Mouse (Mus musculus) 3134 (cell line): Measurements from ENCODE around the gene Utp3.
"Not testable (repeated sequence)": the region's sequence is repeated elsewhere in the genome, so short reads cannot be mapped to it uniquely, and the experiment has no call there.

ENCODE experiments used
- DNase-seq: peaks from one replicate; pipeline ENCODE4 v3.0.0-alpha.2; 2011; ENCODE audit warnings: low spot score; ENCODE audit not compliant: insufficient read length; ENCODE audit errors: extremely low read depth

The Utp3 gene

DNA sequence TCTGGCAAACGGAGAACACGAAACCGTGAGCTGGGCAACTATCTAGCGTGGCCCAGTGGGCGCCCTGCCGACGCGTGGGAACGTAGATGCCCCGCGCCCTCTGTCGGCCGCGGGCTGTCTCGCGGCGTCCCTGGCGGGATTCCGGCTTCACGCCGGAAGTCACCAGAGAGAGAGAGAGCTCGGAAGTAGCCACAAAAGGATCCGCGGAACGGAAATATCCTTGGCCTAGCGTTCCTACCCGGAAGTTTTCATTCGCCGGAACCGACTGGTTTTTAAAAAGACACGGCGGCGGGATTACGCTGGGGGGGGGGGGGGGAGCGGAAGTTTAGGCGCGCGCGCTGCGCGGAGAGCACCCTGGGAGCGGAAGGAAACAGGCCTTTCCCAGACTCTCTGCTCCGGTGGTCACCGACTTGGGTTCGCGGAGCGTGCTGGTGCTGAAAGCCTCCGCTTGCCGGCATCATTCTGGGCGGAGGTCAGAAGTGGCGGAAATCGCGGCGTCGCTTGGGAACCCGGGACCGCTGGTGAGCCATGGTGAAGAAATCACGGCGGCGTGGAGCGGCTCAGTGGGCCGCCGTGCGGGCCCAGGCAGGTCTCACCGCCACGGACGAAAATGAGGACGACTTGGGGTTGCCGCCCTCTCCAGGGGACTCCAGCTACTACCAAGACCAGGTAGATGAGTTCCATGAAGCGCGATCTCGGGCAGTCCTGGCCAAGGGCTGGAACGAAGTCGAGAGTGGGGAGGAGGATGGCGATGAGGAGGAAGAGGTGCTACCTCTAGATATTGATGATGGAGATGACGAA is at the start of gene Utp3:
Gene Utp3 (plus strand): TSS at position 377 of the 801 bp plus-strand sequence.
- peak; percentile 96 for DNase-seq

DNA sequence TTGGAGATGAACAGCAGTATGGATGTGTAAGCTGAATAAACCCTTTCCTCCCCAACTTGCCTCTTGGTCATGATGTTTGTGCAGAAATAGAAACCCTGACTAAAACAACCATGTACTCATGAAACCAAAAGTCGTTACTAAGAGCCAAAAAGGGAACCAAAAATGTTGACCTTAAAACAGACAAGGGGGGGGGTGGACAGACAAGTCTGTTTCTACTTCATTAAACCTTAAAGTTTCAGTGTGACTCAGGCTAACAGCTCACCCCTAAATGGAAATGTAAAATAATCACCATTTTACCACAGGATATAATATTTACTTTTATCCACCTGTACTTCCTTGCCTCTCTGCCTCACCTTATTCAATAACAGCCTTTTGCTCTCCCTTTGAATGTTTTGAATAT is 45.7 kb upstream of the Utp3 start:
- DNase-seq: no peak

DNA sequence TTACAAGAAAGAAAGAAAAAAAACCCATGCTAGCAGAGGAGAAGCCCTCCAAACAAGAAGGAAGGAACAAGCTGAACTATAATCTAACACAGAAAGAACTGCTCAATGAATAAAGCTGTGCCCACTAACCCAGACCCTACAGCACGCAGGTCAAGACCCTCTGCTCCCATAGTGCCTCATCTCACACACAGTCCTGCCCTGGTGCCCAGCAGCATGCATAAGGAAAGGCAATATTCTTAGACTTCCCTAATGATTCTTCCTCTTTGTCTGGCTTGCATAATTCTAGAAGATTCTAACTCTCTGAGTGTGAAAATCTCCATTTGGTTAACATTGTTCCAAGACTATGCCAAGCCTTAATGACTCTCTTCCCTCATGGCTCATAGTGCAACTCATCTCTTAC is 45.3 kb upstream of the Utp3 start:
- DNase-seq: no peak

DNA sequence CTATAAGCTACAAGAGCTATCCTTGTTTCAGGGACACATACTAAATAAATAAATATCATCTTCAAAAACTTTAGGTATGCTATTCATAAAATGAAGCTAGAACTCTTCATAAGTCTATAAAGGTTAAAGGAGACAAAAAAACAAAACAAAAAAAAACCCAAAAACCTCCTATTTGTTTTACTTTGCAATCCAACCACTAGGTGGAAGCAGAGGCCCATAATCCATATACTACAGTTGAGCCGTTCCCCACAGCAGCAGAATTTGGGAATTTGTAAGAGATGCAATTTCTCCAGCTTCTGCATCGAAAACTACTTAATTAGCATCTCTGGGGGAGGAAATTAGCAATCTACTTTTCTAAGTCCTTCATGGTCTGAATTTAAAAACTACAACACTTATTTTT is 35.0 kb upstream of the Utp3 start:
- no peak for DNase-seq

DNA sequence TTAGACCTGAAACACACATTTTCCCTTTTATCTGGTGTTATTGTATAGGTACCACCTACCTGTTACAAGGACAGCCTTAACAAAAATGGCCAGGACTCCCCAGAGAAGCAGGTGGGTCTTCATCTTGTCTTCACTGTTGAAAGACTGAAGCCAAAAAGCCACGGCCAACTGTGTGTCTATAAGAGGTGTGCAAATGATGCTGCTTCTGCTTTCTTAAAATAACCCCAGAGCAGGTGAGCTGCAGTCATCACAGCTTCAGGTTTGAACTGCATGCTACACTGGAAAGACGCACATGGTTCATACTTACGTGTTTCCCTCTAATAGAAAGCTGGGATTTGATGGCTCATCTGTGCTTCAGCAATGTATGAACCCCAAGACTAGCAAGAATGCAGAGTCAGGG is 26.6 kb upstream of the Utp3 start, which contains the start of gene Jchain:
Gene Jchain (minus strand): TSS at position 235 of the 400 bp plus-strand sequence.
- DNase-seq: no peak

DNA sequence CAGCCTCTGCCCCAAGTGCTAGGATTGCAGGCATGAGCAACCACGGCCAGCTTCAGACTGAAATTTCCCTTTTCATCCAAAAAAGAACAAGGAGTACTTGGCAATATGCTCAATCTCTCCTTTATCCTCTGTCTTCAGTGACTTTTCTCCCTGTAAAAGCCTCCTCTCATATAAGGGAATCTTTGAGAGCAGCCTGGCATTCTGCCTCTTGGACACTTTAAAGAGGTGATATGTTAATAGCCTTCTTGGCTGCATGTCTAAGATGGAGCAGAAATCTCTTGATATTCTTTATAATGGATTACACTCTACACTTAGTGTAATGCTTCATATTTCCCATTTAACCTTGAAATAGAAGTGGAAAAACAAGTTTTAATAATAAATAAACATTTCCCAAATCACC is 23.4 kb upstream of the Utp3 start:
- DNase-seq: no peak

DNA sequence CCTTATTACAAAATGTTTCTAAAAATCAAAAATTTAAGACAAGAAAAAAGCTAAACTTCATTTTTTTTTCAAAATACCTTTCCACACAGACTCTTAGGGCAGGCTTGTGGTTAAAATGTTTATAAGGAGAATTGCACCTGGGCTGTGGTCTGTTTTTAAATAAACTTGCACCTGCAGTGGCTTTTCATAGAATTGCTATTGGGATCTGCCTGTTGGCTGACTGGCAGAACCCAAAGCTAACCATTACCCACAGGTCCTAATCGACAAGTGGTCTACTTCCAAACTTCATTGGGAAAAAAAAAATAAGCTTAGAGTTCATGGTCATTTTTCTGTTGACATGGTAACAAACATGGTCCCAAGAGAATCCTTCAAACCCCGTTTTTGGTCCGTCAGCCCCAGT is 19.6 kb upstream of the Utp3 start:
- DNase-seq: no peak

DNA sequence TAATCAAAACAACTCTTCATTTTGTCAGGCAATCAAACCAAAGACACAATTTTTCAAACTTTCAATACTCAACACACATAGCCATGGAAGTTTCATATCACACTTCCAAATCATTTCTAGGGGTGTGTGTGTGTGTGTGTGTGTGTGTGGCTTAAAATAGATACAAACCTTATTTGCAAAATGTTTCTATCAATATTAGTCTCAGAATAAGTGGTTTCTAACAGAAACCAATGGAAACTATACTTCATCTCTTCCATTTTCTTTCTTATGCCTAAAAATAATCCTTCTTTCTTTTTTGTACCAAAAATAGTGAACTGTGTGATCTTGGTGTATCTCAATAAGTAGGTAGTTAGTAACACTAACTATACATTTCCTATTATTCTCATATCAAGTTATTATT is 13.4 kb upstream of the Utp3 start:
- no peak for DNase-seq

DNA sequence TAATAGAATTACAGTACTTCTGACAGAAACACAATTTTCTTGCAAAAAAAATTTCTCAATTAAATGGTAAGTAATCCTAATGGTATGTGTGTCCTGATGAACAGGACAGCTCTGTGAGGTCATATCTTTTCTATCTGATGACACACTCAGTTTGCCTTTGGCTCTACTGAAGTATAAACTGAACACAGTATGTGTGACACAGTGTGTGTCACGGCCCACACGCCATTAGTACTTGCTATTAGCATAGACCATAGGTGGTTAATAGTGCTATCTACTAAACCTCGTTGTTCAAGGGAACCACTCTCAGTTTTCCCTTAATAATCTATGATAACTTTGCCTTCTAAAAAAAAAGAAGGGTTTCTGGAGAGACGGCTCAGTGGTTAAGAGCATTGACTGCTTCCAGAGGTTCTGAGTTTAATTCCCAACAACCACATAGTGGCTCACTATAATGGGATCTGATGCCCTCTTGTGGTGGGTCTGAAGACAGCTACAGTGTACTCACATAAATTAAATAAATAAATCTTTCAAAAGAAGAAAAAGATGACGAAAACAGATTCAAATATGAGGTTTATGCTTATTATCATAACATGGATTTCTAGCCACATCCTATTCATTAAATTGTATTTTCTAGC is 11.5 kb upstream of the Utp3 start:
- DNase-seq: peak; percentile 33

DNA sequence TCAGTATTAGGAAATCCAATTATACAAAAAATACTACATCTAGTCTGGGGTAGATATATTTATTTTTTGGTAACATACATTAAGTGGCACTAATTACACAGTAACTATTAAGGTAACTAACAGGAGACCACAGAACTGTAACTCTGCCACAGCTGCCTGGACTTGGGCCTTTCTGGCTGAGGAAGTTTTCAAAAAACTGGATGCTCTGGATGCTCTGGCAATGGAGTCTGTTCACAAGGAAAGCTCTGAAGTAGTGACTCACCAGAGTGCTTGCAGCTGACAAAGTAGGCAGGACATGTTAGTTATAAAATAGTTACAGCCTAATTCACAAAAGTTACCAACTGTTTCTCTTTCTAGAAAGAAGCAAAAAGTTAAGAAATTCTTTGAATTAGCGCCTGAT is 9.9 kb upstream of the Utp3 start:
- not testable (repeated sequence) for DNase-seq

DNA sequence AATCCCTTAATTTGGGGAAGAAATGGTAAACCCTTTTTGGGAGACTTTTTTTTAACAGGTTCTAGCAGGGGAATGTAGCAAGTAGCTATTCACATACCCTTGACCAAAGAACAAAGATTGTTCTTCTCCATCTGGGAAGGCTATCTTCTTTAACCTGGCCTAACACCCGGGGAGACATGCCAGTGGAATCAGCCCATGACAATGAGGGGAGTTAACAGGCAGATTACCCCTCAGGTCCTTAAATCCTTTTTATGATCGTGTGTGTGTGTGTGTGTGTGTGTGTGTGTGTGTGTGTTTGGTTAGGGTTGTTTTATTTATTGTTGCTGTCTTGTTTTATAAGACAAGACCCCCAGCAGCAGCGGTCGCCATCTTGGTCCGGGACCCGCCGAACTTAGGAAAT is 8.7 kb upstream of the Utp3 start:
- no peak for DNase-seq

DNA sequence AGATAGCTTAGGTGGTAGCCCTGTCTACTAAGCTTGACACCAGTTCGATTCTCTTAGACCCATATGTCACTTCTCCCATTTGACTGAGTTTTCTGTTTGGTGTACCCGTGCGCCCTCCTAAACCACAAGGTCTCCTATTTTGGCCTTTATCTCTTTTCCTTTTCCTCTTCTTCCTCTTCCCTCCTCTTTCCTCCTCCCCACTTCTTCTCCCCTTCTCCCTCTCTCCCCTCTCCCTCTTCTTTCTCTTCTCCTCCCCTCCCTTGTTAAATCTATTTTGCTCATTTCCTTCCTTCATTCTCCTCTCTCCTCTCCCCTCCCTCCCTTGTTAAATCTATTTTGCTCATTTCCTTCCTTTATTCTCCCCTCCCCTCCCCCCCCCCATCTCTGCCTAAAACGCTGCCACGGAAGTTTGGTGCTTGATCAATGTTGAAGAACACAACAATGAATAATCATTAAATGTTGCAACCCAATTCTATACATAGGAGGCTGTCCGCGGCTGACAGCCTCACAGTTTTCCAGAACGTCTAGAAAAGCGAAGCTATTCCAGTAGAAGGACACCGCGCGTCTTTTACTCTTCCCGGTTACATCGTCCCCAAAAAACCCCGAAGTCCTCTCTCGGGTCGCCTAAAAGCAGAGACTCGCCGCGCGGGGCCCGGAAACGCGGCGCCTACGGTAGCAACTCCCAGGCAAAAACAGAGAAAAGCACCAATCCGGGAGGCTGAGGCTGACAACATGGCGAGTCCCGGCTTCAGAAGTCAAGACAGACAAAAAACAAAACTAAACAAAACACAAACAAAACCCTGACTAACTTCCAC is 784 bp upstream of the Utp3 start:
- no peak for DNase-seq

DNA sequence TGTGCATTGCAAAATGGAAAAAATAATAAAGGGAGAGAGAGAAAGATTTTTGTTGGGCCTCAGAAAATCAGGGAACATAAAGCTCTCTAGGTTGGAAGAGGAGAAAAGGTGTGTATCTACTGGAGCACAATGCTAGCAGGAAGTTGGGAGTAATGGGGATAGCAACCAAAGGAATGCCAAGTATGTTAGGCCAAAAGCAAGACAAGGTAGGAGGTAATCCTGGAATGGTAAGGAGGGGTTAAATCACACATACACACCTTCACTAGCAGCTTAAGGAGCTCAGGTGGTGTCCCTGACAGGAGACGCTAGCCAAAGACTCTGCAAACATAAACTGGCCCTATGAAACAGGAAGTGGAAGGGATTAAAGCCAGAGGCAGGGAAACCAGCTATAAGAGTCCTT is 4.7 kb downstream of the Utp3 start:
- no peak for DNase-seq

DNA sequence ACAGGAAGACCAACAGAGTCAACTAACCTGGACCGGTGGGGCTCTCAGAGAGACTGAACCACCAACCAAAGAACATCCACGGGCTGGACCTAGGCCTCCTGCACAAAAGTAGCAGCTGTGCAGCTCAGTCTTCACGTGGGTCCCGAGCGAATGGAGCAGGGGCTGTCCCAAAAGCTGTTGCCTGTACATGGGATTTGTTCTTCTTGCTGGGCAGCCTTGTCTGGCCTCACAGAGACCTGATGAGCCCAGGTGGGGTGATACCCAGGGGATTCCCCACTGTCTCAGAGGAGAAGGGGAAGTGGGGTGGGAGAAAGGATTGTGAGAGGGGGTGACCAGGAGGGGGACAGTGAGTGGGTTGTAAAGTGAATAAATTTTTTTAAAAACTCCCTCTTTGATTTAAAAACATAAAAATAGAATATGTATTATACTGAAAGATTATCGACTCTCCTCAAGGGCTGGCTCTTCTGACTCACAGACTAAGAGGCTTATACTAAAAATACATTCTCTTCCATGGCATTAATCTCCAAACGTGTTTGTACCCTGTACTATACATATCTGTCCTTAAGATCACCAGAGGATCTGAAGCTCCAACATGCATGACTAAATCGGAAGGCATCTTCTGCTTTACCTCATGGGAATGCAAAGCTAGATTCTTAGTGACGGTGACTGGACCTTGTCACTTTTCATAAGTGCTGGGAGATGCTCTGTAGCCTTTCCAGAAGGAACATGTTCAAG is 7.0 kb downstream of the Utp3 start:
- no peak for DNase-seq

DNA sequence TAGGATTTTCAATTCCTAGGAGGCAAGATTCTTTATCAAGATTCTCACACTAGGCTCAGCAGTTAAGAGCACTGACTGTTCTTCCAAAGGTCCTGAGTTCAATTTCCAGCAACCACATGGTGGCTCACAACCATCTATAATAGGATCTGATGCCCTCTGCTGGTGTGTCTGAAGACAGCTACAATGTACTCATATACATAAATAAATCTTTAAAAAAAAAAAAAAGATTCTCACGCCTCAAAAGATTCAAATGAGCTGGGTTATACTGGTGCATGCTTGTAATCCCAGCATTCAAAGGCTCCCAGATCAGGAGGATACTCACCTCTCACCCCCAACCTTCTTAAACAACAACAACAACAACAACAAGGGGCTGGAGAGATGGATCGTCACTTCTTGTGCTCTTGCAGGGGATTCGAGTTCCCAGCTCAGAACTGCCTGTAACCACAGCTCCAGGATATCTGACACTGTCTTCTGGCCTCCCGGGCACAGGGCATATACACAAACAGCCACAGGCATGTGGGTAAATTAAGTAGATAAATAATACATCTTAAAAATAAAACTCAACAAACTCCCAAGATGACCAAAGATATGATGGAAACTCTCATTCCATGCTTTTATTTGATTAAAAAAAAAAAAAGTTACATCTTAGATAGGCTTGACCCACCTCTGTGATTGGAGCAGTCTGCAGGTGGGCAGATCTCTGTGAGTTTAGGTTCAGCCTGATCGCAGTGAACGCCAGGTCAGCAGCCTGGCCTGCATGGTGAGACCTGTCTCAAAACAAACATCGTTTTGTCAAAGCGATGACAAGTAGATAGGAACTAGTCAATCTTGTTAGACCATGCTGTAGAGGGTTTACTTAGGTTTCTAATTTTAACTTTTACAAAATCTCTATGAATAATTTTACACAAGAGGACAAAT is 8.9 kb downstream of the Utp3 start:
- DNase-seq: no peak

DNA sequence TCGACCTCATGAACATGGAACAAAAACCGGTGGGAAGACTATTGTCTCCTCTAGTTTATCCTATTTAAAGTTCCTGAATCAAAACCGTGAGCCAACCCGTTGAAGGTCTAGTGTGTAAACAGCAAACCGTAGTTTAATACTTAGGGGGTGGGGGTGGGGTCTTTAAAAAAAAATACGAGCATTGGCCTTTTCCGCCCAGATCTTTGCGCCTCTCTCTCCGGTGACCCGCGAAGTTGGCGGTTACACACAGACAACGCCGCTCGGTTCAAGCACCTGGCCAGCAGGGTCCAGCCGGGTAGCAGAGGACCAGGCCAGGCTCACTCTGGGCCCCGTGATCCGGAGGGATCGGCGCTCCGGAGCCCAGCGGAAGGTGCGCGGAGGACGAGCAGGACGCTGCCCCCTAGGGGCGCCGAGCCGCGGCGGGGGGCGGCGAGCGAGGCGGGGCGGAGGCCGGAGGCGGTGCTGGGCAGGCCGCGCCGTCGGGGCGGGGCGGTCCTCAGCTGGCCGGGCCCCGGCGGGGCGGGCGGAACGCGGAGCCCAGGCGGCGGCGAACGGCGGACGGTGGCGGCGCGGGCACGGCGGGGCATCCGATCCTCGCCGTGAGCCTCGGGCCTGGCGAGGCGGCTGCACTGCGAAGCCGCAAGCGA is 10.4 kb downstream of the Utp3 start, which contains the start of gene Rufy3:
Gene Rufy3 (plus strand): TSS at position 540 of the 647 bp plus-strand sequence.
- peak; percentile 81 for DNase-seq

DNA sequence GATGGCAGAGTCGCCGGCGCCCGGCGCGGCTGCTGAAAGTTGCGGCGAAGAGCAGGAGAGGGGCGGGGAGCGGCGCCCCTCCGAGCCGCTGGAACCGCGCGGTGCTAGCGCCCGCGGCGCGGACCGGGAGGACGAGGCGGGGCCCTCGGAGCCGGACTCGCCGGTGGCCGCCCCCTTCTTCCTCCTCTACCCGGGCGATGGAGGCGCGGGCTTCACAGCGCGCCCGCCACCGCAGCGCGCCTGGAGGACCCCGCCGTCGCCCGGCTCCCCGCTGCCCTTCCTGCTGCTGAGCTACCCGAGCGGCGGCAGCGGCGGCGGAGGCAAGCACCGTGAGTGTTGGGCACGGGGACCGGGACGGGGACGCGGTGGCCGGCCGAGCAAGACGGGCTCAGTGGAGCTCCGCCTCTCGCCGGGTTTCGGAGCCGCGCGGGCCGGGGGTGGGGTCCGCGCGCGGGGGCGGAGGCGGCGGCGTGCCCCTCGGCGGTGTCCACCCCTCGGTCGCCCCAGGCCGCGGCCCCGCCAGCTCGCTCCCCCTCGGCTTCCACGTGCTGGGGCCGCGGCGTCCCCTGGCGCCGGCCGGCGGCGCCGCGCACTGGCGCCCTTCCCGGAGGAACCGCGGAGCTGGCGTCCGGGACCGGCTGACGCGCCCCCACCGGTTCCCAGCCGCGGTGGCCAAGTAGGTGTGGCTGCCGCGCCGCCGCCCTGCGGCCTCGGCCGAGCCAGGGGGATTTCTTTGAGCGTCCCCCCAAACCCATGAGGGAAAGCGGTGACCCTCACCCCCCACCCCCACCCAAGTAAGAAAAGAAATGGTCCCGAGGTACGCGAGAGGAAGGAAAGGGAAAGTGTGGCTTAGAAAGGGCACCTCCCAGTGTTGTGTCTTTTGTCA is 11.1 kb downstream of the Utp3 start:
- DNase-seq: peak; percentile 75
